Mouse (Mus musculus): ENCODE results near the gene Nvl. TPM values are rescaled to one million over a fixed set of nuclear protein-coding genes. Genes with fewer than 3 reads are reported as not detected.

Nvl gene
- polyA plus RNA-seq, 1 experiment, result 102 TPM

DNA sequence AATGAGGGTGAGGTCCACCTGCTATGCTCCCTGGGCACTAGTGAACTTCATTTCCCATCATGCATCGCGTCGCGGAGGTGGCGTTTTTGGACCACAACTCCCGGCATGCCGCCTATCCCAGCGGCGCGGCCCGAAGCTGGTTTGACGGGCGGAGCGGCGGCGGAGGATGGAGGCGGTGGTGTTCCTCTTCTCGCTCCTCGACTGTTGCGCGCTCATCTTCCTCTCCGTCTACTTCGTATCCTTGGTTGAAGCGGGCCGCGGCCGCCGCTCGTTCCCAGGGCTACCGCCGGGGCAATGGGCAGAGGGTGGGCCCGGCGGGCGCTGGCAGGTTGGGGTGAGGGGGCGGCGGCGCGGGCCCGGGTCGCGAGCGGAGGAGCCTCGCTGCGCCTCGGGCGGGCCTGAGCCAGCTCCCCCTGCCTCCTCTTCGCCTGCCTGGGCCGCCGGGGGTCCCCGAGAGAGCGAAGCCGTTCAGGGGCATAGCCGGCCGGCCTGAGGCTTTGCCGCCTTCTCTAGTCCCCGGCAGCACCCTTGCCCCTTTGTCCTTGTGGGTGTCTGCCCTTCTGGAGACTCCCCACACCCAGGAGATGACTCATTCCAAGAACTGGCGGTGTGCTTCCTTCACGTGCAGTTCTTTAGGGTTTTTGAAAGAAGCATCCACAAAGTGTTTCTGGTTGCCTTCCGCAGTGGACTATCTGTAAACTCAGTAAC is 7.0 kb upstream of the Nvl start:
- Histone ChIP-seq H3K9me3 (replicated peaks; ENCODE audit: control insufficient read depth, insufficient read depth, low read length, poor library complexity, severe bottlenecking) (no peaks in the 10 kb centered on the region), H3K36me3 (ENCODE audit: control insufficient read depth, insufficient read depth, low read length, poor library complexity, severe bottlenecking) (peaks cover 6% of the 10 kb centered on the region), H3K4me1 (ENCODE audit: control insufficient read depth, insufficient read depth, low read length) (no peaks in the 10 kb centered on the region), H3K4me3 (ENCODE audit: low read depth, low read length) (peak overlapping the region; percentile 76), H3K9ac (ENCODE audit: low read depth, poor library complexity, severe bottlenecking) (peak overlapping the region; percentile 97), H3K27me3 (ENCODE audit: control insufficient read depth, insufficient read depth, low read length, poor library complexity, severe bottlenecking) (no peaks in the 10 kb centered on the region), H3K27ac (ENCODE audit: insufficient read depth, low read length) (no peak overlapping the region)
- TF ChIP-seq CTCF (IDR thresholded peaks at IDR 0.05; ENCODE audit: low read depth, low read length) (no peak), POLR2A (IDR thresholded peaks at IDR 0.05; ENCODE audit: insufficient read depth, low read length) (peak; percentile 85), EP300 (IDR thresholded peaks at IDR 0.05; ENCODE audit: insufficient read depth, low read depth, low read length) (0 out of 2 replicates have a peak, but pooled peaks have one; percentile 17)

- no peak overlapping the region for H3K9ac ChIP-seq (ENCODE audit: low read depth, poor library complexity, severe bottlenecking)
- peaks cover 3% of the 10 kb centered on the region; the same call in 1 of the 2 replicates for H3K36me3 ChIP-seq (ENCODE audit: control insufficient read depth, insufficient read depth, low read length, poor library complexity, severe bottlenecking)
- no peaks in the 10 kb centered on the region for H3K27me3 ChIP-seq (ENCODE audit: control insufficient read depth, insufficient read depth, low read length, poor library complexity, severe bottlenecking)
- no peaks in the 10 kb centered on the region for H3K4me1 ChIP-seq (ENCODE audit: control insufficient read depth, insufficient read depth, low read length)
- no peak overlapping the region for H3K27ac ChIP-seq (ENCODE audit: insufficient read depth, low read length)
- TF ChIP-seq CTCF (IDR thresholded peaks at IDR 0.05; ENCODE audit: low read depth, low read length), result no peak
- no peaks in the 10 kb centered on the region for H3K9me3 ChIP-seq (replicated peaks; ENCODE audit: control insufficient read depth, insufficient read depth, low read length, poor library complexity, severe bottlenecking)
- H3K4me3 ChIP-seq (ENCODE audit: low read depth, low read length), result no peak overlapping the region
Measured at GRCm38 (mm10) chr1:181150431-181150826, 6.4 kb upstream of the Nvl start.

DNA sequence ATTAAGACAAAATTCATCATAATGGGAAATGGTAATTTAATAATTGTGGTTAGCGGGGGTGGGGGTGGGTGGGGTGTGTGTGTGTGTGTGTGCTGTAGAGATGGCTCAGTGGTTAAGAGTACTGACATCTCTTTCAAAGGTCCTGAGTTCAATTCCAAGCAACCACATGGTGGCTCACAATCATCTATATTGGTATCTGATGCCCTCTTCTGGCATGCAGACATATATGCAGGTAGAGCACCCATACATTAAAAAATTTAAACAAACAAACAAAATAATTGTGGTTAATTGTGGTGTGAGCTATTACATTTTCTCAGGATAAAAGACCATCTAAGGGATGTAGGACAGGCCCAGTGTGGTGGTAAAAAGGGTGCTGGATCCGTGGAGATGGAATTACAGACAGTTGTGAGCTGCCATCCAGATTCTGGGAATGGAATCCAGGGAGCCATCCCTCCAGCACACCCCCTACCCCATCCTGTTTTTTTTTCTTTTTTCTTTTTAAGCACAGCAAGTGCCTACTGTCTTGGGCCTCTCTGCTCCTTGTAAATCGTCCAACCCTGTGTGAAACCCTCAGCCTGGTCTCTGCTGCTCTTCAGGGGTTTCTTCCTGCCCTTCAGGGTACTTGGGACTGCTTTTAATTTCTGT is 5.5 kb upstream of the Nvl start:
- Histone ChIP-seq H3K9ac (ENCODE audit: low read depth, poor library complexity, severe bottlenecking) (no peak overlapping the region), H3K9me3 (replicated peaks; ENCODE audit: control insufficient read depth, insufficient read depth, low read length, poor library complexity, severe bottlenecking) (no peaks in the 10 kb centered on the region), H3K4me1 (ENCODE audit: control insufficient read depth, insufficient read depth, low read length) (no peaks in the 10 kb centered on the region), H3K4me3 (ENCODE audit: low read depth, low read length) (no peak overlapping the region), H3K36me3 (ENCODE audit: control insufficient read depth, insufficient read depth, low read length, poor library complexity, severe bottlenecking) (no peaks in the 10 kb centered on the region; the same call in 1 of the 2 replicates), H3K27ac (ENCODE audit: insufficient read depth, low read length) (no peak overlapping the region), H3K27me3 (ENCODE audit: control insufficient read depth, insufficient read depth, low read length, poor library complexity, severe bottlenecking) (no peaks in the 10 kb centered on the region)
- no peak for TF ChIP-seq EP300 (IDR thresholded peaks at IDR 0.05; ENCODE audit: insufficient read depth, low read depth, low read length)
- TF ChIP-seq POLR2A (IDR thresholded peaks at IDR 0.05; ENCODE audit: insufficient read depth, low read length), result no peak
- TF ChIP-seq CTCF (IDR thresholded peaks at IDR 0.05; ENCODE audit: low read depth, low read length), result no peak

GRCm38 (mm10) chr1:181148540-181148939 is 4.5 kb upstream of the Nvl start:
- Histone ChIP-seq H3K4me1 (ENCODE audit: control insufficient read depth, insufficient read depth, low read length) (no peaks in the 10 kb centered on the region), H3K27me3 (ENCODE audit: control insufficient read depth, insufficient read depth, low read length, poor library complexity, severe bottlenecking) (no peaks in the 10 kb centered on the region), H3K9ac (ENCODE audit: low read depth, poor library complexity, severe bottlenecking) (peak overlapping the region; percentile 48; the same call in 1 of the 2 replicates), H3K9me3 (replicated peaks; ENCODE audit: control insufficient read depth, insufficient read depth, low read length, poor library complexity, severe bottlenecking) (no peaks in the 10 kb centered on the region), H3K36me3 (ENCODE audit: control insufficient read depth, insufficient read depth, low read length, poor library complexity, severe bottlenecking) (no peaks in the 10 kb centered on the region), H3K27ac (ENCODE audit: insufficient read depth, low read length) (peak overlapping the region; percentile 82), H3K4me3 (ENCODE audit: low read depth, low read length) (no peak overlapping the region)
- TF ChIP-seq EP300 (IDR thresholded peaks at IDR 0.05; ENCODE audit: insufficient read depth, low read depth, low read length), result no peak
- TF ChIP-seq CTCF (IDR thresholded peaks at IDR 0.05; ENCODE audit: low read depth, low read length), result no peak
- no peak for TF ChIP-seq POLR2A (IDR thresholded peaks at IDR 0.05; ENCODE audit: insufficient read depth, low read length)

DNA sequence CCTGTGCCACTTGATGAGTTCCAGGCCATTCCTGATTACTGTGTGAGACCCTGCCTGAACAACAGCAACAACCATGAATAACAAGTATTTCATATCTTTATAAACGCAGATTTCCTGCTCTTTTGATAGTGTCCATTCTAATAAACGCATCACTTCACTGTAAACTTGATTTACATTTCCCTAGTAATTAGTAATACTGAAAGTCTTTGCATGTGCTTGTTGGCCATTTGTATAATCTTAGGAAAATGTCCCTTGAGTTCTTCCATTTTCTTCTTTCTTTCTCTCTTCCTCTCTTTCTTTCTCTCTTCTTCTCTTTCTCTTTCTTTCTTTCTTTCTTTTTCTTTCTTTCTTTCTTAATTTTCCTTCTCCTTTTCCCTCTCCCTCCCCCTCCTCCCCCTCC is 2.2 kb upstream of the Nvl start:
- Histone ChIP-seq H3K27me3 (ENCODE audit: control insufficient read depth, insufficient read depth, low read length, poor library complexity, severe bottlenecking) (no peaks in the 10 kb centered on the region), H3K4me3 (ENCODE audit: low read depth, low read length) (no peak overlapping the region), H3K36me3 (ENCODE audit: control insufficient read depth, insufficient read depth, low read length, poor library complexity, severe bottlenecking) (peaks cover 6% of the 10 kb centered on the region), H3K9ac (ENCODE audit: low read depth, poor library complexity, severe bottlenecking) (no peak overlapping the region), H3K27ac (ENCODE audit: insufficient read depth, low read length) (no peak overlapping the region), H3K9me3 (replicated peaks; ENCODE audit: control insufficient read depth, insufficient read depth, low read length, poor library complexity, severe bottlenecking) (no peaks in the 10 kb centered on the region), H3K4me1 (ENCODE audit: control insufficient read depth, insufficient read depth, low read length) (no peaks in the 10 kb centered on the region)
- no peak for TF ChIP-seq POLR2A (IDR thresholded peaks at IDR 0.05; ENCODE audit: insufficient read depth, low read length)
- TF ChIP-seq CTCF (IDR thresholded peaks at IDR 0.05; ENCODE audit: low read depth, low read length), result no peak
- TF ChIP-seq EP300 (IDR thresholded peaks at IDR 0.05; ENCODE audit: insufficient read depth, low read depth, low read length), result no peak

DNA sequence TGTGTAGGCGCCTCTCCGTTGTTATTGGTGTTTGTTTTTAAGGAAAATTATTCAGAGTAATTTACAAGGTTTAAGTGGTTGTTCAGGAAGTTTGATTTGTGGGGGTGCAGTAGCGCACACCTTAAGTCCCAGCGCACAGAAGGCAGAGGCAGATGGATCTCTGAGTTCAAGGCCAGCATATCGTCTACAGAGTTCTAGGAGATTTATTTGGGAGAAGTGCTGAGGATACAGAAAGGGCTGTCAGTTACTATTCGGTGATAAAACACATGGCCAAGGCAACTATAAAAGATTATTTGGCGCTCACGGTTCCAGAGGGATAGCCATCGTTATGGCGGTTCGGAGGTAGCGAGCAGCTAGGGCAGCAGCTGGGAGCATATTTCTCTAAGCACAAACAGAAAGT is 962 bp upstream of the Nvl start:
- Histone ChIP-seq H3K27ac (ENCODE audit: insufficient read depth, low read length) (peak overlapping the region; percentile 88), H3K36me3 (ENCODE audit: control insufficient read depth, insufficient read depth, low read length, poor library complexity, severe bottlenecking) (peaks cover 16% of the 10 kb centered on the region)
- no peak for TF ChIP-seq EP300 (IDR thresholded peaks at IDR 0.05; ENCODE audit: insufficient read depth, low read depth, low read length)

More for the DNA sequence above, 962 bp upstream of the Nvl start:
- H3K9ac ChIP-seq (ENCODE audit: low read depth, poor library complexity, severe bottlenecking), result peak overlapping the region; percentile 77
- no peaks in the 10 kb centered on the region for H3K4me1 ChIP-seq (ENCODE audit: control insufficient read depth, insufficient read depth, low read length)
- H3K27me3 ChIP-seq (ENCODE audit: control insufficient read depth, insufficient read depth, low read length, poor library complexity, severe bottlenecking), result no peaks in the 10 kb centered on the region
- peak overlapping the region; percentile 65 for H3K4me3 ChIP-seq (ENCODE audit: low read depth, low read length)
- no peaks in the 10 kb centered on the region for H3K9me3 ChIP-seq (replicated peaks; ENCODE audit: control insufficient read depth, insufficient read depth, low read length, poor library complexity, severe bottlenecking)

Measured in ES-Bruce4 (cell line).